Mouse (Mus musculus): ENCODE results near the gene Slc2a13. TPM values are rescaled to one million over a fixed set of nuclear protein-coding genes. Genes with fewer than 3 reads are reported as not detected.

The Slc2a13 gene
- polyA plus RNA-seq, 1 experiment = not detected

GRCm38 (mm10) chr15:91301366-91301765 is 271.7 kb downstream of the Slc2a13 start:
- Histone ChIP-seq H3K9me3 (0 out of 2 replicates have a peak, but pooled peaks cover 4% of the 10 kb centered on the region), H3K4me3 (replicated peaks) (no peak overlapping the region), H3K36me3 (replicated peaks; ENCODE audit: low read length) (no peaks in the 10 kb centered on the region), H3K27me3 (replicated peaks) (no peaks in the 10 kb centered on the region), H3K4me1 (no peaks in the 10 kb centered on the region)
- TF ChIP-seq GATA1 (IDR thresholded peaks at IDR 0.05; ENCODE audit: borderline replicate concordance, low read length) (no peak), FLI1 (IDR thresholded peaks at IDR 0.05; ENCODE audit: low read length) (no peak)

DNA sequence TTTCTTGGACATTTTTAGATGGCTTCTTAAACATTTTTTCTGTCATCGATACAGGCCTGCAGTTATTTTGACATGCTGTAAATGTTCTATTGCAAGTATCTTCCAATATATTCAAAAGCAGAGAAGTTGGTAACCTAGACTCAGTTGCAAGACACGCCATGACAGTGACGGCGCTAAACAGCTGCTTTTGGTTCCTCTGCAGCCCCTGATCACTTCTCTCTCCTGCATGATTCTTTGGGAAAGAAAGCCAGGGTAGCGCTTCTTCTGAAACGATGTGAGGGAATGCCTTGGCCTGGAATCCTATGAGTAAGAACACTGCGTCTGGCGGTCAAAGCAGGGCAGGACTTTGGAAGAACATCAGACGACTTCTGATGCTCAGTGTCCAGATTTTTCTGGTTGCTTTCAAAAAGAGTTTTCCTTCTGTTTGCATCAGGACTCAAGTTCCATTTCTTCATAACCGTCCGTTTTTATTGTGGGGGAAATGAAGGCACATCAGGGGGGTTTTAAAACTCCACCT is 273.7 kb downstream of the Slc2a13 start:
- TF ChIP-seq FLI1 (IDR thresholded peaks at IDR 0.05; ENCODE audit: low read length) (no peak), GATA1 (IDR thresholded peaks at IDR 0.05; ENCODE audit: borderline replicate concordance, low read length) (no peak)
- Histone ChIP-seq H3K36me3 (replicated peaks; ENCODE audit: low read length) (no peaks in the 10 kb centered on the region), H3K9me3 (0 out of 2 replicates have a peak, but pooled peaks cover 4% of the 10 kb centered on the region), H3K4me3 (replicated peaks) (no peak overlapping the region), H3K27me3 (replicated peaks) (no peaks in the 10 kb centered on the region), H3K4me1 (no peaks in the 10 kb centered on the region)

- no peaks in the 10 kb centered on the region for H3K36me3 ChIP-seq (replicated peaks; ENCODE audit: low read length)
- H3K9me3 ChIP-seq = peaks cover 49% of the 10 kb centered on the region
- no peak overlapping the region for H3K4me3 ChIP-seq (replicated peaks)
- TF ChIP-seq FLI1 (IDR thresholded peaks at IDR 0.05; ENCODE audit: low read length) (no peak), GATA1 (IDR thresholded peaks at IDR 0.05; ENCODE audit: borderline replicate concordance, low read length) (no peak)
- H3K4me1 ChIP-seq = no peaks in the 10 kb centered on the region
- no peaks in the 10 kb centered on the region for H3K27me3 ChIP-seq (replicated peaks)
These were observed 289.6 kb downstream of the Slc2a13 start for GRCm38 (mm10) chr15:91283418-91283817.

GRCm38 (mm10) chr15:91282822-91283221 is 290.2 kb downstream of the Slc2a13 start:
- no peak for TF ChIP-seq GATA1 (IDR thresholded peaks at IDR 0.05; ENCODE audit: borderline replicate concordance, low read length)
- TF ChIP-seq FLI1 (IDR thresholded peaks at IDR 0.05; ENCODE audit: low read length) = no peak
- H3K36me3 ChIP-seq (replicated peaks; ENCODE audit: low read length) = no peaks in the 10 kb centered on the region
- H3K4me1 ChIP-seq = no peaks in the 10 kb centered on the region
- H3K9me3 ChIP-seq = peaks cover 45% of the 10 kb centered on the region
- no peak overlapping the region for H3K4me3 ChIP-seq (replicated peaks)
- no peaks in the 10 kb centered on the region for H3K27me3 ChIP-seq (replicated peaks)

GRCm38 (mm10) chr15:91281521-91281920 is 291.5 kb downstream of the Slc2a13 start:
- no peaks in the 10 kb centered on the region for H3K36me3 ChIP-seq (replicated peaks; ENCODE audit: low read length)
- TF ChIP-seq FLI1 (IDR thresholded peaks at IDR 0.05; ENCODE audit: low read length) (no peak), GATA1 (IDR thresholded peaks at IDR 0.05; ENCODE audit: borderline replicate concordance, low read length) (no peak)
- no peaks in the 10 kb centered on the region for H3K27me3 ChIP-seq (replicated peaks)
- H3K9me3 ChIP-seq = peaks cover 34% of the 10 kb centered on the region
- H3K4me1 ChIP-seq = no peaks in the 10 kb centered on the region
- H3K4me3 ChIP-seq (replicated peaks) = no peak overlapping the region

DNA sequence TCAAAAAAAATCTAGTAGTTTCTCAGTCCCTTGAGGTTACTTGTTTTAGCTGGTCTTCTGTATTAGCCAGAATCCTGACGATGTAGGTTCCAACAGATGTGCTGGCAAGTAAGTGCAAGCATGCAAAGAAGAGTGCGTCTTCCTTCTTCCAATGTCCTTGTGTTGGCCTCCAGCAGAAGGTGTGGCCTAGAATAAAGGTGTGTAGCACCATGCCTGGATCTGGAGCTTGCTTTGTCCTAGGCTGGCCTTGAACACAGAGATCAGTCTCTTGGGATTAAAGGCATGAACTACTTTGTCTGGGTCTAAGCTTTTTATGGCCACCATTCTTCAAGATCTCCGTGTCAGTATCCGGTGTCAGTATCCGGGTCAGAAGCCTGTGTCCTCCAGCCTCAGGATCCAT is 293.5 kb downstream of the Slc2a13 start:
- Histone ChIP-seq H3K4me1 (no peaks in the 10 kb centered on the region), H3K4me3 (replicated peaks) (no peak overlapping the region), H3K9me3 (peaks cover 29% of the 10 kb centered on the region), H3K27me3 (replicated peaks) (no peaks in the 10 kb centered on the region), H3K36me3 (replicated peaks; ENCODE audit: low read length) (no peaks in the 10 kb centered on the region)
- TF ChIP-seq FLI1 (IDR thresholded peaks at IDR 0.05; ENCODE audit: low read length) = no peak
- no peak for TF ChIP-seq GATA1 (IDR thresholded peaks at IDR 0.05; ENCODE audit: borderline replicate concordance, low read length)

DNA sequence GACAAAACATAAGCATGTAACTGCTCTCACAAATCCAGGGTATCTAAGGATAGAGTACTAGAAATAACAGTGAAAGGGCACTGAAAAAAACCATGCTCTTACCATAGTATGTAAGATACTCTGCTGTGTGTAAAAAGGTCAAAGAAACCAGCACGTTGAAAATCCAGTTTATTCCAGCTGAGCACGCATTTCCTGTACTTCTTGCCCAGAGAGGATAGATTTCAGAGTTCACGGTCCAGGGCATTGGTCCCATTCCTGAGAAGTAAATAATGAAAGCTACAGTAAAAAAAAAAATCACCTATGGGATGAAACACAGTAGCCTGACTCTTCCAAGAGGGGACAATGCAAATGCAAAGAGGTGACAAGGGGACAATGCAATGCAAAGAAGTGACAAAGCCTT is 297.1 kb downstream of the Slc2a13 start:
- Histone ChIP-seq H3K36me3 (replicated peaks; ENCODE audit: low read length) (no peaks in the 10 kb centered on the region), H3K4me3 (replicated peaks) (no peak overlapping the region), H3K9me3 (peaks cover 33% of the 10 kb centered on the region), H3K4me1 (no peaks in the 10 kb centered on the region), H3K27me3 (replicated peaks) (no peaks in the 10 kb centered on the region)
- TF ChIP-seq GATA1 (IDR thresholded peaks at IDR 0.05; ENCODE audit: borderline replicate concordance, low read length) = no peak
- no peak for TF ChIP-seq FLI1 (IDR thresholded peaks at IDR 0.05; ENCODE audit: low read length)

- H3K36me3 ChIP-seq (replicated peaks; ENCODE audit: low read length) = no peaks in the 10 kb centered on the region
- no peaks in the 10 kb centered on the region for H3K27me3 ChIP-seq (replicated peaks)
- no peak overlapping the region for H3K4me3 ChIP-seq (replicated peaks)
- H3K4me1 ChIP-seq = no peaks in the 10 kb centered on the region
- TF ChIP-seq FLI1 (IDR thresholded peaks at IDR 0.05; ENCODE audit: low read length) (no peak), GATA1 (IDR thresholded peaks at IDR 0.05; ENCODE audit: borderline replicate concordance, low read length) (no peak)
- peaks cover 22% of the 10 kb centered on the region for H3K9me3 ChIP-seq
These were observed 304.5 kb downstream of the Slc2a13 start for GRCm38 (mm10) chr15:91268532-91268931.

GRCm38 (mm10) chr15:91263926-91264325 is 309.1 kb downstream of the Slc2a13 start:
- Histone ChIP-seq H3K27me3 (replicated peaks) (no peaks in the 10 kb centered on the region), H3K4me1 (no peaks in the 10 kb centered on the region), H3K9me3 (peaks cover 14% of the 10 kb centered on the region), H3K36me3 (replicated peaks; ENCODE audit: low read length) (no peaks in the 10 kb centered on the region), H3K4me3 (replicated peaks) (no peak overlapping the region)
- TF ChIP-seq GATA1 (IDR thresholded peaks at IDR 0.05; ENCODE audit: borderline replicate concordance, low read length) = no peak
- no peak for TF ChIP-seq FLI1 (IDR thresholded peaks at IDR 0.05; ENCODE audit: low read length)

DNA sequence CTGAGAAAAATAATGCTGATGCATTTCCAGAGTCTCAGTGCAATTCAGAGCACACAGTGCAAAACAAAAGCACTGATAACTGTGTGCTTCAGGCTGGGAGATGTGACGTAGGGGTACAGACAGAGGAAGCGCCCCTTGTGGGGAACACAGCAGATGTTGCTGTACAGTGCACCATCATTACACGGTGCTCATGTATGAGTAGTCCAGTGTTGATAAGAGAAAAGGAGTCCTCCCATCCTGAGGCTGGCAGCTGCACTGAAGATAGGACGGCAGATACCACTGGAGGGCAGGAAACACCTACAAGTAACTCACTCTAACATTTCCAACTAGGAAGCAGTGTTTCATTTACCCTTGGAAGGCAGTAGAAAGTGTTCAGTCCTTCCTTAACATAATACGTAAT is 312.5 kb downstream of the Slc2a13 start:
- Histone ChIP-seq H3K4me1 (no peaks in the 10 kb centered on the region), H3K36me3 (replicated peaks; ENCODE audit: low read length) (no peaks in the 10 kb centered on the region), H3K27me3 (replicated peaks) (no peaks in the 10 kb centered on the region), H3K9me3 (peaks cover 21% of the 10 kb centered on the region), H3K4me3 (replicated peaks) (no peak overlapping the region)
- no peak for TF ChIP-seq GATA1 (IDR thresholded peaks at IDR 0.05; ENCODE audit: borderline replicate concordance, low read length)
- no peak for TF ChIP-seq FLI1 (IDR thresholded peaks at IDR 0.05; ENCODE audit: low read length)

GRCm38 (mm10) chr15:91257140-91257539 is 315.9 kb downstream of the Slc2a13 start:
- H3K4me3 ChIP-seq (replicated peaks) = no peak overlapping the region
- TF ChIP-seq FLI1 (IDR thresholded peaks at IDR 0.05; ENCODE audit: low read length) = no peak
- TF ChIP-seq GATA1 (IDR thresholded peaks at IDR 0.05; ENCODE audit: borderline replicate concordance, low read length) = no peak
- H3K9me3 ChIP-seq = peaks cover 21% of the 10 kb centered on the region
- no peaks in the 10 kb centered on the region for H3K4me1 ChIP-seq
- no peaks in the 10 kb centered on the region for H3K27me3 ChIP-seq (replicated peaks)
- H3K36me3 ChIP-seq (replicated peaks; ENCODE audit: low read length) = no peaks in the 10 kb centered on the region
